Mouse (Mus musculus) splenic B cell, adult 2 months (primary cell): ENCODE measurements around the gene Gpr3.
A peak's percentile ranks its signal among the peaks of the same experiment; 100 is the strongest.

Source experiments
- DNase-seq: peaks from one replicate; pipeline ENCODE4 v3.0.0-alpha.2; 2011; ENCODE audit warnings: low read depth, low spot score
- H3K27me3 ChIP-seq: 2 replicates; pipeline ENCODE4 v1.6.1; 2012; ENCODE audit warnings: mild to moderate bottlenecking, low read length, moderate library complexity, mixed read lengths; ENCODE audit not compliant: control insufficient read depth, poor library complexity, insufficient read depth, severe bottlenecking
- H3K36me3 ChIP-seq: 2 replicates; pipeline ENCODE4 v1.6.1; 2012; ENCODE audit warnings: mild to moderate bottlenecking, low read length, moderate library complexity, mixed read lengths; ENCODE audit not compliant: control insufficient read depth, poor library complexity, insufficient read depth, severe bottlenecking

Gene Gpr3

DNA sequence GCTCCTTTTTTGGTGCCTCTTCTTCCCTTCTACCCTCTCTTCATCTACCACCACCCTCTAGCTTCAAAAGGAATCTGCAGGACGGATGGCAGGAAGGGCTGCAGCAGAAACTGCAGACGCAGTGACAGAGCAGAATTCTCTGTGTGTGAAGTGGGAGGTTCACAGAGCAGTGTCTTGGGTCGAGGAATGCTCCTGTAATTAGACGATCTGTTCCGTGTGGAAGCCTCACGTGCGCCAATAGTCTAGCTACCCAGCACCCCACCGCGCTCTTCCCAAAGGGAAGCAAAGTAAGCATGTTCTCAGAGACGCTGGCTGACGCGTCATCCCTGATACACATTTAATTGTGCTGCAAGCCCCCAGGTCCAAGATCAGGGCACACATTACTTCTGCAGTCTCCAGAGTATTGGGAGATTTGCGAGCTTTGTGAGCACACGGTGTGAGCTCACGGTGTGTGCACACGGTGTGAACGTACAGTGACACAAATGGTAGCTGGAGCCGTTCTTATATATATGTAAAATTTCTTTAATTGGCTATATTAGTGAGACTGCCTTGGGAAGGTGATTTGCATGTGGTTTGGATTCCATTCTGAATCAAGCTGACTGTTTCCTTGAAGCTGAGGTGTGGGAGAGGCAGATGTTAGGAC is 35.5 kb downstream of the Gpr3 start:
- Histone ChIP-seq H3K36me3 (peaks cover 2% of the 10 kb centered on the region; the same call in 1 of the 2 replicates), H3K27me3 (no peaks in the 10 kb centered on the region)
- DNase-seq, result no peak

DNA sequence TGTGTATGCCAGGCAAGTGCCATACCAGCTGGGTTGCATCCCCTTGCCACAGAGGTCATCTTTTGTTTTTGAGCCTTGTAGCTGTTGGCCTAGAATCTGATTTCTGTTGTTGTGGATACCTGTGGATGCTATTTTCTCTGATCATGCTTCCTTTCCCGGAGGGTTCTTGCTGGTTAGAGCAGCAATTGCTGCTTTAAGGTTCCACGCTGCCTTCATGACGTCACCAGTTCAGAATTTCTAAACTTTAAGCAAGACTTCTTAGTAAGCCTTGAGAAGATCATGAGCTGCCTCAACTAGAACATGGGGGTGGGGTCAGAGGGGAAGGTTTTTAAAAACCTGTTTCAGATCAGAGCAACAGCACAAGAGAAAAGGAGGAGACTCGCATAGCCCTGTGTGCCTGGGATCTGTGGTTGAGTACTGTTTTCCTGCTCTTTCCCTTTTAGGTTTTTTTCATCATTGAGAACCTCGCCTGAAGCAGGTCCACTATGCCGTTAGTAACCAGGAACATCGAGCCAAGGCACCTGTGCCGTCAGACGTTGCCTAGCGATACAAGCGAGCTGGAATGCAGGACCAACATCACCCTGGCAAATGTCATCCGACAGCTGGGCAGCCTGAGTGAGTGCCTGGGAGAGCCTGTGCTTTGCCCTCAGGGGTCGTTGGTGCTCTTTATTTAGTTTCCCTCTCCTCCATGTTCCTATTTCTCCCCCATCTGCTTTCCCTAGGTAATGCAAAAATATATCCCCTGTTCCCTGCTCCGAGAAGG is 36.2 kb downstream of the Gpr3 start:
- Histone ChIP-seq H3K27me3 (no peaks in the 10 kb centered on the region), H3K36me3 (peaks cover 2% of the 10 kb centered on the region; the same call in 1 of the 2 replicates)
- DNase-seq, result no peak

- no peak for DNase-seq
- H3K36me3 ChIP-seq, result peaks cover 2% of the 10 kb centered on the region; the same call in 1 of the 2 replicates
Measured at GRCm38 (mm10) chr4:133175274-133175673, 37.1 kb downstream of the Gpr3 start.

GRCm38 (mm10) chr4:133174361-133174760 is 38.0 kb downstream of the Gpr3 start:
- H3K36me3 ChIP-seq, result no peaks in the 10 kb centered on the region
- DNase-seq, result peak; percentile 44
- no peaks in the 10 kb centered on the region for H3K27me3 ChIP-seq

More at GRCm38 (mm10) chr4:133175274-133175673, 37.1 kb downstream of the Gpr3 start:
- H3K27me3 ChIP-seq, result no peaks in the 10 kb centered on the region

DNA sequence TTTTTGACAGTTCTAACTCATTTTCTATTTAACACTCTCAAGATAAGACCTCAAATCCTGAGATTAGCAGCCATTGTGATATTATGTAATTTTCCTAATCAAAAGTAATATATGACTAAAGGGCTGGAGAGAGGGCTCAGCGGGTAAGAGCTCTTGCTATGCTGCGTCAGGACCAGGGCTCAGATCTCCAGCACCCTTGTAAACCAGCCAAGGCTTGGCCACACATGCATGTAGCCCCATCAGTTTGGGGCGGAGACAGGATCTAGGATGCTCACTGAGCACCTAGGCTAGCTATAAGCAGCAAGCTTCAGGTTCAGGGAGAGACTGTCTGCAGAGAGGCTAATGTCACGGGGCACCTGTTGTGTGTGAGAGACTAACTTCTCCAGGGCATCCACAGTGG is 39.9 kb downstream of the Gpr3 start:
- H3K27me3 ChIP-seq, result no peaks in the 10 kb centered on the region
- no peak for DNase-seq
- H3K36me3 ChIP-seq, result no peaks in the 10 kb centered on the region

- Histone ChIP-seq H3K36me3 (peaks cover 2% of the 10 kb centered on the region; the same call in 1 of the 2 replicates), H3K27me3 (no peaks in the 10 kb centered on the region)
- no peak for DNase-seq
Measured at GRCm38 (mm10) chr4:133170616-133171015, 41.7 kb downstream of the Gpr3 start.

GRCm38 (mm10) chr4:133170056-133170524 is 42.2 kb downstream of the Gpr3 start:
- Histone ChIP-seq H3K27me3 (no peaks in the 10 kb centered on the region), H3K36me3 (peaks cover 2% of the 10 kb centered on the region; the same call in 1 of the 2 replicates)
- DNase-seq, result peak; percentile 88

DNA sequence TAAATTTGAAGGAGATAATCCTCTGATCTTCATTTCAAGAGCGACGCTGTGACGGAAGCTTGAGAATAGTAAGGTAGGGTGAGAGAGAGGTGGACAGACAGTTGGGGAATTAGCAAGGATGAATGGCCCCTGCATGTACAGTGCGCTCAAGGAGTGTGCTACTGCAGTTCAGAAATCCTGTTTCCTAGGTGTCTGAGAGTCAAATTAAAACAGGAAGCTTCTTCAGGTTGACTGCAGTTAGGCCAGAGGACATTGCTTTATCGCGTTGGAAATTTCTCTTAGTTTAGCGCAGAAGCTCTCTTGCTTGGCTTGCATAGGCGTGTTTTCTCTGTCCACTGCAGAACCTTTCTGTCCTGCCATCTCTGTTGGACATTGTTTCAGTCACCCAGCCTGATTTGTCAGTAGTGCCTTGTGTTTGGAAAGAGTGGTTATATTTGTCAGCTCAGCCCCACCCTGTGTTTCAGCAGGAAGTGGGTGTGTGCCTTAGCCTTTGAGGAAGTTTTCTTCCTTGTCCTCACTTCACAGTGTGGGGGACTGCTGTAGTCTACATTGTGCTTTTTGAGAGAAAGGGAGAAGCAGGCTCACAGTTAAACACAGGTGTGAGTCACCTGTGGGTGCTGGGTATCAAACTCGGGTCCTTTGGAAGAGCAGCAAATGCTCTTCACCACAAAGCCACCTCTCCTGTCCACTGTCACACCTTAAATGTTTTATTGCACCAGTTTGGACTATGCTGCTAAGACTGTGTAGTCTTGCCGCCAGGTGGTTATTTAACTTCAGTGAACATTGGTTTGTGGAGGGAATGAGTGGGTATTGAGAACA is 42.9 kb downstream of the Gpr3 start:
- Histone ChIP-seq H3K27me3 (no peaks in the 10 kb centered on the region), H3K36me3 (peaks cover 4% of the 10 kb centered on the region; the same call in 1 of the 2 replicates)
- DNase-seq, result peak; percentile 64

GRCm38 (mm10) chr4:133166773-133167172 is 45.6 kb downstream of the Gpr3 start:
- DNase-seq, result no peak
- Histone ChIP-seq H3K36me3 (peaks cover 4% of the 10 kb centered on the region; the same call in 1 of the 2 replicates), H3K27me3 (no peaks in the 10 kb centered on the region)

- no peaks in the 10 kb centered on the region for H3K27me3 ChIP-seq
- peaks cover 4% of the 10 kb centered on the region; the same call in 1 of the 2 replicates for H3K36me3 ChIP-seq
- no peak for DNase-seq
Measured at GRCm38 (mm10) chr4:133162196-133162595, 50.1 kb downstream of the Gpr3 start.

DNA sequence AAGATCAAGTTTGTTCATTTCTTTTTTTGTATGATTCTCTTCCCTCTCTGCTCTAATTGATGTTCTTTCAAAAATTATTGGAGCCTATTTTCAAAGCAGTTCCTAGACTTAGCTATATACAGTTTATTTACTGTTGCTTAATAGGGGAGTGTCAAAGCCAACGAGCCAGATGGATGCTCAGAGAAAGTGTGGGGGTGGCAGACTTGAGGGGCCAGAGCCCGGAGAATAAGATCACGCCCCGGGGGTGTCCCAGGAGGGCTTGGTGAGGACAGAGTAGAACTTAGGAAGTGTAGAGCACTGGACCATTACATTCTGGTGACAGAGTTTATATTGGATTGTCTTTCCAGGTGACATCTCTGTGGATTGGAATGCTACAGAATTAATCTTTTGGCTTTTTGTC is 51.5 kb downstream of the Gpr3 start:
- no peak for DNase-seq
- H3K27me3 ChIP-seq, result no peaks in the 10 kb centered on the region
- H3K36me3 ChIP-seq, result peaks cover 4% of the 10 kb centered on the region; the same call in 1 of the 2 replicates

DNA sequence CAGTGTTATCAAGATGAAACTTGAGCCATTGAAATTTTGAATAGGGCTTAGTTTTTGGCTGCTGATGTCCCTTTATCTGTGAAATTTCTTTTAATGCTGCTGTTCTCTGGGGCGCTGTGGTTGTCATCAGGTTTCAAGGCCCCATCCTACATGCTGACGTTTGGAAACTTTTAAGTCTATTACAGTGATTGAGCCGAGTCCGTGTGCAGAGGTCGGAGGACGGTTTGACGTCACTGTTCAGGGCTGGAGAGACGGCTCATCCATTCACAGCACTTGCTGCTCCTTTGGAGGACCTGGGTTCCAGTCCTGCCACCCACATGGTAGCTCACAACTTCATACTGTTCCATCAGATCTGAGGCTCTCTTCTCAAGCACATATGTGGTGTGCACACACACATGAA is 52.1 kb downstream of the Gpr3 start:
- H3K27me3 ChIP-seq, result no peaks in the 10 kb centered on the region
- DNase-seq, result no peak
- H3K36me3 ChIP-seq, result peaks cover 3% of the 10 kb centered on the region; the same call in 1 of the 2 replicates

- H3K36me3 ChIP-seq, result no peaks in the 10 kb centered on the region; the same call in 1 of the 2 replicates
- H3K27me3 ChIP-seq, result no peaks in the 10 kb centered on the region
- DNase-seq, result peak; percentile 88
Measured at GRCm38 (mm10) chr4:133159646-133160045, 52.7 kb downstream of the Gpr3 start.
